Mouse (Mus musculus) neural tube, embryonic 14.5 days (tissue): Measurements from ENCODE around the gene Stard5. TPM values are rescaled to one million over a fixed set of nuclear protein-coding genes. Genes with fewer than 3 reads are reported as not detected.

ENCODE experiments used
- ATAC-seq: fragments of 200-750 bp; cut with Nextera tagmentation; 2 replicates; pipeline ENCODE4 v1.8.0; 2017; ENCODE audit warnings: low read depth, mild to moderate bottlenecking, moderate TSS enrichment, moderate library complexity
- H3K27ac ChIP-seq: fragments of 300-500 bp; sonication (generic); 2 replicates; pipeline ENCODE4 v1.5.1; 2014; ENCODE audit warnings: low read depth, mild to moderate bottlenecking, control low read depth, low read length, moderate library complexity, mixed read lengths
- H3K27me3 ChIP-seq: fragments of 300-500 bp; sonication (generic); 2 replicates; pipeline ENCODE4 v1.6.1; 2014; ENCODE audit warnings: low read length; ENCODE audit not compliant: control insufficient read depth, insufficient read depth
- H3K36me3 ChIP-seq: fragments of 300-500 bp; sonication (generic); 2 replicates; pipeline ENCODE4 v1.6.1; 2014; ENCODE audit warnings: low read length, mixed read lengths; ENCODE audit not compliant: control insufficient read depth, insufficient read depth
- H3K4me1 ChIP-seq: fragments of 300-500 bp; sonication (generic); 2 replicates; pipeline ENCODE4 v1.6.1; 2014; ENCODE audit warnings: low read length; ENCODE audit not compliant: control insufficient read depth, insufficient read depth
- H3K4me2 ChIP-seq: fragments of 300-500 bp; sonication (generic); 2 replicates; pipeline ENCODE4 v1.6.1; 2014; ENCODE audit warnings: mild to moderate bottlenecking, low read depth, low read length, control low read depth
- H3K4me3 ChIP-seq: fragments of 300-500 bp; sonication (generic); 2 replicates; pipeline ENCODE4 v1.5.1; 2014; ENCODE audit warnings: low read depth, low read length, control low read depth, mixed read lengths
- H3K9ac ChIP-seq: fragments of 300-500 bp; sonication (generic); replicated peaks from 2 replicates; pipeline ENCODE4 v1.6.1; 2014; ENCODE audit warnings: low read depth, mild to moderate bottlenecking, control low read depth, low read length, mixed read lengths
- H3K9me3 ChIP-seq: fragments of 300-500 bp; sonication (generic); 2 replicates; pipeline ENCODE4 v1.6.1; 2016; ENCODE audit warnings: low read length; ENCODE audit not compliant: control insufficient read depth
- whole genome bisulfite sequencing: fragments of 180-500 bp; shearing (Covaris S2); extraction: QIAGEN DNeasy Blood & Tissue Kit; methylation state at CpG from one replicate; pipeline ENCODE4 v1.1.7; 2014; 5-methylcytosine and 5-hydroxymethylcytosine counted together
- polyA plus RNA-seq: library from polyadenylated mRNA; unstranded; fragments of >200 nt; fragmentation: Nextera tagmentation; extraction: Ambion mirVana; gene quantifications from 2 replicates; pipeline ENCODE4 v1.2.1, GENCODE M21; 2014

Gene Stard5
- polyA plus RNA-seq, 1 experiment from 2014 or later: 3.9 TPM

- Histone ChIP-seq H3K36me3 (no peaks in the 10 kb centered on the region), H3K27ac (no peak overlapping the region), H3K4me1 (no peaks in the 10 kb centered on the region), H3K4me3 (no peak overlapping the region), H3K27me3 (no peaks in the 10 kb centered on the region), H3K9ac (no peak overlapping the region), H3K9me3 (no peaks in the 10 kb centered on the region), H3K4me2 (no peak overlapping the region)
- ATAC-seq: no peak
- WGBS: 97% methylated on average over 4 of the region's 4 CpGs
Measured at GRCm38 (mm10) chr7:83609891-83610290, 21.9 kb upstream of the Stard5 start.

GRCm38 (mm10) chr7:83611886-83612285 is 19.9 kb upstream of the Stard5 start:
- Histone ChIP-seq H3K9ac (no peak overlapping the region), H3K4me2 (no peak overlapping the region), H3K9me3 (no peaks in the 10 kb centered on the region), H3K4me1 (no peaks in the 10 kb centered on the region), H3K27ac (no peak overlapping the region), H3K4me3 (no peak overlapping the region), H3K36me3 (no peaks in the 10 kb centered on the region), H3K27me3 (no peaks in the 10 kb centered on the region)
- ATAC-seq: no peak
- 95% methylated on average over 1 of the region's 1 CpGs for WGBS

- no peak overlapping the region for H3K27ac ChIP-seq
- H3K4me3 ChIP-seq: no peak overlapping the region
- H3K4me1 ChIP-seq: no peaks in the 10 kb centered on the region
- H3K9me3 ChIP-seq: no peaks in the 10 kb centered on the region
- no peak overlapping the region for H3K9ac ChIP-seq
- no peaks in the 10 kb centered on the region for H3K36me3 ChIP-seq
- H3K27me3 ChIP-seq: no peaks in the 10 kb centered on the region
- ATAC-seq: no peak
- no peak overlapping the region for H3K4me2 ChIP-seq
- WGBS: 94% methylated on average over 3 of the region's 3 CpGs
Measured at GRCm38 (mm10) chr7:83615272-83615671, 16.5 kb upstream of the Stard5 start.

GRCm38 (mm10) chr7:83615815-83616214 is 15.9 kb upstream of the Stard5 start:
- ATAC-seq: no peak
- no peaks in the 10 kb centered on the region for H3K9me3 ChIP-seq
- no peaks in the 10 kb centered on the region for H3K4me1 ChIP-seq
- 92% methylated on average over 8 of the region's 8 CpGs for WGBS
- H3K27ac ChIP-seq: no peak overlapping the region
- no peaks in the 10 kb centered on the region for H3K27me3 ChIP-seq
- H3K4me2 ChIP-seq: no peak overlapping the region
- H3K9ac ChIP-seq: no peak overlapping the region
- H3K36me3 ChIP-seq: no peaks in the 10 kb centered on the region
- no peak overlapping the region for H3K4me3 ChIP-seq

GRCm38 (mm10) chr7:83616268-83616667 is 15.5 kb upstream of the Stard5 start:
- no peak overlapping the region for H3K4me2 ChIP-seq
- no peaks in the 10 kb centered on the region for H3K36me3 ChIP-seq
- H3K9ac ChIP-seq: no peak overlapping the region
- H3K9me3 ChIP-seq: no peaks in the 10 kb centered on the region
- no peak for ATAC-seq
- no peaks in the 10 kb centered on the region for H3K27me3 ChIP-seq
- H3K27ac ChIP-seq: no peak overlapping the region
- no peaks in the 10 kb centered on the region for H3K4me1 ChIP-seq
- WGBS: 91% methylated on average over 3 of the region's 3 CpGs
- H3K4me3 ChIP-seq: no peak overlapping the region

- Histone ChIP-seq H3K36me3 (no peaks in the 10 kb centered on the region), H3K9me3 (no peaks in the 10 kb centered on the region), H3K27me3 (no peaks in the 10 kb centered on the region), H3K27ac (no peak overlapping the region), H3K4me3 (no peak overlapping the region), H3K9ac (no peak overlapping the region), H3K4me2 (no peak overlapping the region), H3K4me1 (no peaks in the 10 kb centered on the region)
- no peak for ATAC-seq
- WGBS: 92% methylated on average over 1 of the region's 1 CpGs
Measured at GRCm38 (mm10) chr7:83618709-83619108, 13.1 kb upstream of the Stard5 start.

GRCm38 (mm10) chr7:83622582-83622981 is 9.2 kb upstream of the Stard5 start:
- H3K9me3 ChIP-seq: no peaks in the 10 kb centered on the region
- no peak overlapping the region for H3K27ac ChIP-seq
- H3K9ac ChIP-seq: no peak overlapping the region
- no peak overlapping the region for H3K4me3 ChIP-seq
- H3K4me2 ChIP-seq: no peak overlapping the region
- H3K27me3 ChIP-seq: no peaks in the 10 kb centered on the region
- H3K4me1 ChIP-seq: no peaks in the 10 kb centered on the region
- H3K36me3 ChIP-seq: no peaks in the 10 kb centered on the region
- ATAC-seq: no peak
- 95% methylated on average over 6 of the region's 6 CpGs for WGBS

- Histone ChIP-seq H3K4me1 (no peaks in the 10 kb centered on the region), H3K9ac (no peak overlapping the region), H3K27ac (no peak overlapping the region), H3K36me3 (no peaks in the 10 kb centered on the region), H3K27me3 (no peaks in the 10 kb centered on the region), H3K9me3 (no peaks in the 10 kb centered on the region), H3K4me3 (no peak overlapping the region), H3K4me2 (no peak overlapping the region)
- 85% methylated on average over 1 of the region's 1 CpGs for WGBS
- ATAC-seq: no peak
Measured at GRCm38 (mm10) chr7:83624065-83624464, 7.7 kb upstream of the Stard5 start.

- Histone ChIP-seq H3K27me3 (no peaks in the 10 kb centered on the region), H3K27ac (no peak overlapping the region), H3K4me2 (no peak overlapping the region), H3K36me3 (no peaks in the 10 kb centered on the region), H3K9me3 (no peaks in the 10 kb centered on the region), H3K4me3 (no peak overlapping the region), H3K9ac (no peak overlapping the region), H3K4me1 (0 out of 2 replicates have a peak, but pooled peaks cover 4% of the 10 kb centered on the region)
- WGBS: 82% methylated on average over 8 of the region's 8 CpGs
- ATAC-seq: no peak
Measured at GRCm38 (mm10) chr7:83626557-83627257, 5.1 kb upstream of the Stard5 start.
